Mouse (Mus musculus) intestine, postnatal 0 days (tissue): Measurements from ENCODE around the gene Klhl3. TPM values are rescaled to one million over a fixed set of nuclear protein-coding genes. Genes with fewer than 3 reads are reported as not detected.

ENCODE experiments used
- ATAC-seq: fragments of 200-750 bp; cut with Nextera tagmentation; 2 replicates; pipeline ENCODE4 v1.8.0; 2017; ENCODE audit warnings: mild to moderate bottlenecking, moderate TSS enrichment, moderate library complexity
- H3K27ac ChIP-seq: fragments of 300-500 bp; sonication (generic); 2 replicates; pipeline ENCODE4 v1.5.1; 2014; ENCODE audit warnings: mild to moderate bottlenecking, low read depth, low read length, moderate library complexity
- H3K27me3 ChIP-seq: fragments of 300-500 bp; sonication (generic); replicated peaks from 2 replicates; pipeline ENCODE4 v1.6.1; 2014; ENCODE audit warnings: low read length, mixed read lengths; ENCODE audit not compliant: control insufficient read depth, insufficient read depth
- H3K36me3 ChIP-seq: fragments of 300-500 bp; sonication (generic); 2 replicates; pipeline ENCODE4 v1.6.1; 2014; ENCODE audit warnings: mild to moderate bottlenecking, moderate library complexity; ENCODE audit not compliant: control insufficient read depth, insufficient read depth
- H3K4me1 ChIP-seq: fragments of 300-500 bp; sonication (generic); replicated peaks from 2 replicates; pipeline ENCODE4 v1.6.1; 2014; ENCODE audit warnings: antibody characterized with exemption, low read length, mixed read lengths; ENCODE audit not compliant: control insufficient read depth, insufficient read depth
- H3K4me2 ChIP-seq: fragments of 300-500 bp; sonication (generic); replicated peaks from 2 replicates; pipeline ENCODE4 v1.6.1; 2014; ENCODE audit warnings: low read depth, mild to moderate bottlenecking, moderate library complexity
- H3K4me3 ChIP-seq: fragments of 300-500 bp; sonication (generic); 2 replicates; pipeline ENCODE4 v1.5.1; 2014; ENCODE audit warnings: low read depth, low read length
- H3K9ac ChIP-seq: fragments of 300-500 bp; sonication (generic); 2 replicates; pipeline ENCODE4 v1.6.1; 2014; ENCODE audit warnings: mild to moderate bottlenecking, low read depth, low read length
- H3K9me3 ChIP-seq: fragments of 300-500 bp; sonication (generic); 2 replicates; pipeline ENCODE4 v1.6.1; 2016; ENCODE audit warnings: mixed run types; ENCODE audit not compliant: control insufficient read depth
- CTCF ChIP-seq: sonication (generic); IDR thresholded peaks from 2 replicates; pipeline ENCODE4 v1.5.1; 2016; ENCODE audit warnings: low read depth, mild to moderate bottlenecking, control low read depth, antibody characterized with exemption, moderate library complexity
- WGBS: fragments of 180-500 bp; shearing (Covaris S2); extraction: QIAGEN DNeasy Blood & Tissue Kit; methylation state at CpG from one replicate; pipeline ENCODE4 v1.1.7; 2014; 5-methylcytosine and 5-hydroxymethylcytosine counted together
- polyA plus RNA-seq: library from polyadenylated mRNA; unstranded; fragments of >200 nt; fragmentation: Nextera tagmentation; extraction: Ambion mirVana; gene quantifications from 2 replicates; pipeline ENCODE4 v1.2.1, GENCODE M21; 2015

The Klhl3 gene
- polyA plus RNA-seq, 1 experiment from 2014 or later, result 0.74 TPM

DNA sequence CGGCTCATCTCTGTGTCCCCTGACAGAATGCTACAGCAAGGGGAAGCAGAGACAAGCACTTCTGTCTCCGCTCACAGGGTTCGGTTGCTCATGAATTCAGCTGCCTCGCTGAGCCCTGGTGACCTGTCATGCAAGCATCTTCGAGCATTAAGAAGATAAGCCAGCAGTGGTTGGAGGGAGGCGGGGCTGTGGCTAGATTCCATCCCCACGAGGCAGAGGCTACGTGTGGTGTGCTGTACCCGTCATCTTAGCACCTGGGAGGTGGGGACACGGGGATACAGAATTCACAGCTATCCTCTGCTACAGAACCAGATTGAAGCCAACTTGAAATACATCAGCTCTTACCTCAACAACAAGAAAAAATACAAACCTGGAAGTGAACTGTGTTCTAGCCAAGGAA lies 73.3 kb downstream of the Klhl3 start:
- Histone ChIP-seq H3K27me3 (no peaks in the 10 kb centered on the region), H3K9me3 (no peaks in the 10 kb centered on the region), H3K4me1 (no peaks in the 10 kb centered on the region), H3K4me3 (no peak overlapping the region), H3K27ac (no peak overlapping the region), H3K4me2 (no peak overlapping the region), H3K9ac (no peak overlapping the region), H3K36me3 (no peaks in the 10 kb centered on the region)
- 59% methylated on average over 10 of the region's 10 CpGs for WGBS
- ATAC-seq, result no peak
- no peak for TF ChIP-seq CTCF

DNA sequence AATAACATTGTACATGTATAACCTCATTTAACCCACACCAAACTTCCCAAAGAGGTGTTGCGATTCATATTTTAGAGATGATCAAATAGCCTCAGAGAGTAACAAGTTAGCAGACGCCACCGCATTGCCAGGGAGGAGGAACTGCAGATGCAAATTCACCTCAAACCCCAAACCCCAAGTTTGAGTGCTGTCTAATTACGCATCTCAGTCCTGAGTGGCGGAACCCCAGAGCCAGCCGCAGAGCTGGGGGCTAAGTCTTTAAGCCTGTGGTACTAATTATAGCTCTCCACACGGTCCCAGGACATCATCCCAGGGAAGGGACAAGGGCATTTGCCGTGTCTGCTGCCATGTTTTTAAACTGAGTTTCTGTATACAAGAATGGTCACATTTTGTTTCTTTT lies 75.9 kb downstream of the Klhl3 start:
- Histone ChIP-seq H3K4me3 (no peak overlapping the region), H3K4me2 (no peak overlapping the region), H3K9ac (no peak overlapping the region), H3K27me3 (no peaks in the 10 kb centered on the region), H3K4me1 (no peaks in the 10 kb centered on the region), H3K9me3 (no peaks in the 10 kb centered on the region), H3K36me3 (no peaks in the 10 kb centered on the region), H3K27ac (no peak overlapping the region)
- 90% methylated on average over 8 of the region's 8 CpGs for WGBS
- no peak for ATAC-seq
- TF ChIP-seq CTCF, result no peak

DNA sequence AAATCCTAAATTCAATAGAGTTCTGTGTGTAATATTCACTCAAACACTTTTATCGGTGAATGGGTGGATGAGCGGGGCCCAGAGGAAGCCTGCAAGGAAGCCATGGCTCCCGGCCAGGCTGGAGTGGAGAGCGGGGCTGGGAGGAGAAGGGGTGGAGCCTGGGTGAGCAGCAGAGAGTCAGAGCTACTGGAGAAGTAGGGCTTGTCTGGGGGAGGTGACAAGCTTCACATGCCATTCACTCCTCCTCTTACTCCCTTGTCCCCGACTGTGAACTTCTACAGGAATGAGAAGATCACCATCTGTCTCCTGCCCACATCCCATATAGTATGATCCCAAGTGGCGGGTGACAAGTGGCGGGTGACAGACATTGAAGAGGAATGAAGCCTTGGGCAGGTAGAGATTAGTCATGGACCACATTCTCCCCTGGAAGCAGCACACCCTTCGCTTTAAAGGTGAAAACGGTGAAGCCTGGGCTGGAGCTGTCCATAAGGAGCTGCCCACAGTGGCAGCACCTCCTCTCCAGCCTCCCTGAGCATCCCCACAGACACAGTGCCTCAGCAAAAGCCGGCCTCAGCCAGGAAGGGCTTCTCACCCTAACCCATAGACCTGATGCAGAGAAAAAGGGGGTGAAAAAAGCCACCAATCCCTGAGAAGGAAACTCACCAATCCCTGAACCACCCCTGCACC lies 77.8 kb downstream of the Klhl3 start:
- WGBS, result 52% methylated on average over 10 of the region's 10 CpGs
- H3K9ac ChIP-seq, result no peak overlapping the region
- no peak overlapping the region for H3K4me3 ChIP-seq
- TF ChIP-seq CTCF, result no peak
- no peak overlapping the region for H3K4me2 ChIP-seq
- H3K36me3 ChIP-seq, result no peaks in the 10 kb centered on the region
- ATAC-seq, result no peak
- H3K9me3 ChIP-seq, result no peaks in the 10 kb centered on the region
- H3K27ac ChIP-seq, result no peak overlapping the region
- H3K27me3 ChIP-seq, result no peaks in the 10 kb centered on the region
- no peaks in the 10 kb centered on the region for H3K4me1 ChIP-seq

DNA sequence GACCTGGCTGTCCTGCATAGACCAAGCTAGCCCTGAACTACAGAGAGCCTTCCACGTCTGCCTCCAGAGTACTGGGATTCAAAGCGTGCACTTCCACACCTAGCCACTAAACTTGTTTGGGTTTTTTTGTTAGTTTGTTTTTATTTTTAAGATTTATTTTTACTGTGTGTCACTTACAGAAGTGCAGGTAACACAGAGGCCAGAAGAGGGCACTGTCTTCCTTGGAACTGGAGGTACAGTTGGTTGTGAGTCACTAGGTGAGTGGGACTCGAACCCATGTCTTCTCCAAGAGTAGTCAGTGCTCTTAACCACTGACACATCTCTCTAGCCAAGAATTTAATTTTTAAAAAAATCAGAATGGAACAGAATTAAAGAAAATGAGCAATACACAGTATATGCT lies 78.4 kb downstream of the Klhl3 start:
- H3K4me1 ChIP-seq, result no peaks in the 10 kb centered on the region
- no peaks in the 10 kb centered on the region for H3K36me3 ChIP-seq
- no peak for ATAC-seq
- H3K27ac ChIP-seq, result no peak overlapping the region
- no peak overlapping the region for H3K4me3 ChIP-seq
- WGBS, result 88% methylated on average over 3 of the region's 3 CpGs
- no peaks in the 10 kb centered on the region for H3K27me3 ChIP-seq
- no peak overlapping the region for H3K4me2 ChIP-seq
- no peaks in the 10 kb centered on the region for H3K9me3 ChIP-seq
- TF ChIP-seq CTCF, result peak; percentile 42
- no peak overlapping the region for H3K9ac ChIP-seq

DNA sequence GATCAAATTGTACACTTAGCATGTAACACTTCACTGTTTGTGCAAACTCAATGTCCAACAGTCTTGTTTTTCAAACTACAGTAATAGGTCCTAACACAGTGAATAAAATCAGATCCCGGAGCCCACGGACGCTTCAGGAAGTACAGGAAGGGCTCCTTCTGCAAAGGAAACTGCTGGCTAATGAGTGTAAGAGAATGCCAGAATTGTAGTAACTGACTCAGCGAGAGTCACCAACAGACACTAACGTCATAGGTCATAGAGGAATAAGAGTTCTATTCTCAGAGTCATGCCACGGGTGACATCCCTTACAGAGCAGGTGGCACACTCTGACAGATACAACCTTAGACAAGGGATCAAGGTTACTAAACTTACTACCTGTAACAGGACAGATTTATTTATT lies 78.9 kb downstream of the Klhl3 start:
- no peaks in the 10 kb centered on the region for H3K27me3 ChIP-seq
- no peak for ATAC-seq
- no peak overlapping the region for H3K9ac ChIP-seq
- 80% methylated on average over 6 of the region's 6 CpGs for WGBS
- H3K4me2 ChIP-seq, result no peak overlapping the region
- H3K36me3 ChIP-seq, result no peaks in the 10 kb centered on the region
- no peak overlapping the region for H3K4me3 ChIP-seq
- no peaks in the 10 kb centered on the region for H3K9me3 ChIP-seq
- H3K27ac ChIP-seq, result no peak overlapping the region
- H3K4me1 ChIP-seq, result no peaks in the 10 kb centered on the region
- TF ChIP-seq CTCF, result no peak

DNA sequence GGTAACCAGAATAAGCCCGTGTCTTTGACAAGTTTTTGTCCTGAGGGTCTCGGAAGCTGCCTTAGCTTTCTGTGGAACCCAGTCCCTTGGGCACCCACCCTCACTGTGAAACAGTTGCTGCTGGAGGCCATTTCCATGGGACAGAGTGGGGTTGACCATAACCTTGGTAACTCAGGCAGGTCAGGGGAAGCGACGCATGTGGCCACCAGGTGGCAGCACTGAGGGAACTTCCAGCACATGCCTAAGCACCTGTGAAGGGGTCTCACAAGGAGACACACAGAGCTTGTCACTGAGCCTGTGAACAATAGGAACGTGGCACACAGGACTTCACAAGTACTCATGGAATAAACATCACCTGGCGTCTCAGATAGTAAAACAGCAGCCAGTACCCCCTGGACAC lies 81.6 kb downstream of the Klhl3 start:
- ATAC-seq, result no peak

More for the DNA sequence above, 81.6 kb downstream of the Klhl3 start:
- H3K27me3 ChIP-seq, result no peaks in the 10 kb centered on the region
- H3K36me3 ChIP-seq, result no peaks in the 10 kb centered on the region
- WGBS, result 47% methylated on average over 6 of the region's 6 CpGs
- TF ChIP-seq CTCF, result peak; percentile 90
- no peak overlapping the region for H3K27ac ChIP-seq
- H3K9ac ChIP-seq, result no peak overlapping the region
- H3K4me2 ChIP-seq, result no peak overlapping the region
- no peaks in the 10 kb centered on the region for H3K4me1 ChIP-seq
- H3K4me3 ChIP-seq, result no peak overlapping the region
- H3K9me3 ChIP-seq, result no peaks in the 10 kb centered on the region
